Mouse (Mus musculus) adrenal gland, postnatal 4 days (tissue): ENCODE measurements around the gene Slc35e3. TPM values are rescaled to one million over a fixed set of nuclear protein-coding genes. Genes with fewer than 3 reads are reported as not detected.
"Not testable (repeated sequence)": the region's sequence is repeated elsewhere in the genome, so short reads cannot be mapped to it uniquely, and the experiment has no call there.

Experiments
- DNase-seq, 2 experiments: peaks; one replicate each; pipeline ENCODE4 v3.0.0; 2021 to 2022; ENCODE audit warnings: low spot score in 2 of 2, mixed read lengths in 2 of 2
- total RNA-seq, 2 experiments: library from RNA; stranded (reverse); gene quantifications; 2 replicates each; pipeline ENCODE4 v1.2.3; 2021

Gene Slc35e3
- total RNA-seq, 2 experiments from 2014 or later: 15.2 TPM

DNA sequence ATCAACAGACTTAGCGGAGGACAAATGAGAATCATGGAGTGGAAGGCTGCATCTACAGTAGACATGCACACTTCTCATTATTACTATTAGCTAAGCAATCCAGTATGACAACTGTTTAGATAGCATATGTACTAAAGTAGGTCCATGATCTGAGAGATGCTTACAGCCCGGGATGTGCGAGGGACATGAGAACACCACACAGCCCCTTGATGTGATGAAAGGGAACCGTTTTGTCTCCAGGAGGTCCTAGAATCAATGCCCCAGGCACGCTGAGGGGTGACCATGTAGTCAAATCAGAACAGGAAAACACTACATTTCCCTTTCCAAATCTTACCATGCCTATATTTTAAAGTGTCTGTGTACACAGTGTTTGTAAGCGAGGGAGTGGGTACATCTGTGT lies 5.6 kb upstream of the Slc35e3 start:
- DNase-seq: no peak

GRCm38 (mm10) chr10:117751282-117751610 lies 5.1 kb upstream of the Slc35e3 start:
- no peak for DNase-seq

DNA sequence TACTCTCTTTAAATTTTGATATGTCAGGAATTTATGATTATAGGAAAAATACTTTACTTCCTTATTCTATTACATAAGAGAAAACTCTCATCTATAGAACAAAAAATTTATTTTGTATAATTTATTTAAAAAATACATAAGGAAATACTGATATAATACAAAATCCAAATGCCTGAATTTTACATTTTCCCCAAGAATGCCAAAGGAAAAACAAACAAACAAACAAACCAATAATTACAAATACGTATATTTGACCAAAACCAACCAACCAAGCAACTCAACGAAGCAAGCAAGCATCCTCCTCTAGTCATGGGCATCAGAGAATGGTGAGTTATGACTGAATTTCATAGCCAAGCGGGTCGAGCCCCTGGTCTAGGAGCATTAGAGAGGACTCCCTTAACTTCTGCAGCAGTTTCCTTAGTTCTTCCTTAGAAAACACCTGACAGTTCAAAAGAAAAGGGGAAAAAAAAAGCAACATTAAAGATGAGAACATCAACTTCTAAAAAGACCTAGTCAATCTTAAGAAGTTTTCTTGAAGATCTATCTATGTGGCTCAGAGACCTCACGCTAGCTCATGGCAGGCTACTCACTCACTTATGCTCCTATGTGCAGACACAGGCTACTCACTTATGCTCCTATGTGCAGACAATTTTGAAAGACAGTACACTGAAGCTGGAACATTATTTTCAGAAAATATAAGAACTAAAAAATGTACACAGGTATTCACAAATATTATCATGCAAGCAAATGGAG lies 4.5 kb upstream of the Slc35e3 start:
- DNase-seq: no peak

- no peak for DNase-seq
Observed at GRCm38 (mm10) chr10:117749787-117750343, 3.7 kb upstream of the Slc35e3 start.

DNA sequence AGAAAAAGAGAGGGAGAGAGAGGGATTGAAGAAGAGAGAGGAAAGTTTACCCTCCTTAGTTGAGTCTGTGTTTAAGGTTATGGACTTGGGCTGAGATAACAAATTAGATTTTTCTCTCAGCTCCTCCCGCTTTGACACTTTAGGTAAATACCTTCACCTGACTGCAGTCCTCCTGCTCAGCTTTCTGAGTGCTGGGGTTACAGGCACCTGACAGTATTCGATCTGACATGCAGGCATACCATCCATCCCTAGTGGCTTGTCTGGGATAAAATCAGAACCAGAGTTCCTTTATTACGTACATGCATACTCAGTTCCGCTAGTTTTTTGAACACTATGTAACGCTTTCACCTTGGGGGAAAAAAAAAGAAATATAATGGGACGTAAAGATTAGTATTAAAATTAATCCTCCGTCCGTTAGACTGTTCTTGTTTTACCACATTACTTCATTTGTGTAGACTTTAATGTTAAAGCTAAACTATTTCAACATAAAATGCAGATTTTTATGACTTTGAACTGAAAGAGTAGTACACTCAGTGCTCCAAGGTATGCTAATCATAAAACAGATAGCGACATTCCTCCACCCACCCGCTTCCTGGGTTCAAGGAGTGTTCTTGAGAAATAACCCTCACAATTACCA lies 3.0 kb upstream of the Slc35e3 start:
- no peak for DNase-seq

DNA sequence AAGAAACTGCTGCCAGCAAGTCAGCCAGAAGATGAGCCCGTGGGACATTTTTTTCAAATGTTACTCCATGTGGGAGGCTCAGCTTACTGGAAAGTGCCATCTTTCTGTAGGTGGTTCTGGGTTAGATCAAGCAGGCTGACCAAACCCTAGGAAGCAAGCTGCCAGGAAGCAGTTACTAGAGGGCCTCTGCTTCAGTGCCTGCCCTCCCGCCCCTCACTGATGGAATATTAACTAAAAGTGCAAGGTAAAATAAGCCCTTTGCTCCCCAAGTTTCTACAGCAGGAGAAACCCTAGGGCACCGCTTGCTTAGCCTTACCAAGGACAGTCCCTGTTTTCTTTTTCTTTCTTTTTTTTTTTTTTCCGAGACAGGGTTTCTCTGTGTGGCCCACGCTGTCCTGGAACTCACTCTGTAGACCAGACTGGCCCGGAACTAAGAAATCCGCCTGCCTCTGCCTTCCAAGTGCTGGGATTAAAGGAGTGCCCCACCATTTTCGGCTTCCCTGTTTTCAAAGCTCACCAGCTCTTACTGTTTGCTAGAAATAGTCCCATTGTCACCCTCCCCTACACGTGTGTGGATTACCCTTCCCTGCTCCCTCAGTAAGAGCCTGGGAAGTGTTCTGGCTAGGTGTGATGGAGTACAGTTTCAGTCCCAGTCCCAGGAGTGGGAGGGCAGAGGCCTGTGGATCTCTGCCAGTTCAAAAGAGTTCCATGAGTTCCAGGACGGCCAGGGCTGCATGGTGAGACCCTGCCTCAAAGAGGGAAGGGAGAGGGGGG lies 2.3 kb upstream of the Slc35e3 start:
- no peak for DNase-seq

GRCm38 (mm10) chr10:117747711-117748110 lies 1.5 kb upstream of the Slc35e3 start:
- no peak for DNase-seq

- not testable (repeated sequence) for DNase-seq
Observed at GRCm38 (mm10) chr10:117745570-117746296, 432 bp downstream of the Slc35e3 start.

DNA sequence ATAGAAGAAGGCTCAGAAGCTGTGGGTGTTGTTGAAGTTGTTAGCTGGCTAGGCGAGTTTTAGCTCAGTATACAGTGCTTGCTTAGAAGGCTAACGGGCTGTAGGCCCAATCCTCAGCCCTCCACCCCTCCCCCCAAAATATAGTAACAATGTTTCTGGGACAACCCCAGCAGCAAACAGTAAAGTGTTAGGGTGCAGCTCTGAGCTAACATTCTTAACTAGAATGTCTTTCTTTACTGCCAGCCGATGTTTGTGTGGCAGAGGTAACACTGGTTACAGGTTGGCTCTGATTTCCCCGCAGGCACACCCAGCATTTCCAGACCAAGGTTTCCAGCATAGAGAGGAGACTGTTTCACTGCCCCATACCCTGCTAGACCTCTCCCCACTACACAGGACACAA lies 2.2 kb downstream of the Slc35e3 start:
- no peak for DNase-seq

DNA sequence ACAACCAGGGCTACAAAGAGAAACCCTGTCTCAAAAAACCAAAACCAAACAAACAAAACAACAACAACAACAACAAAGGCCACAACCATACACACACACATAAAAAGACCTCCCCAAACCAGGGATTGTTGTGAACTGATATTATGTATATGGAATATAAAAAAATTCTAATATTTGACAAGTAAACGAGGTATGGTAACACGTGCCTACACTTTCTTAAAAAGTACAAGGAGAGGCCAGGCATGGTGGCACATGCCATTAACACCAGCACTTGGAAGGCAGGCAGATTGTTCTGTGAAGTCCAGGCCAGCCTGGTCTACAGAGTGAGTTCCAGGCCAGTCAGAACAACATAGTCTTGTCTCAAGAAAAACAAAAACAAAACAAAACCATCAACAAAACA lies 3.0 kb downstream of the Slc35e3 start:
- no peak for DNase-seq

DNA sequence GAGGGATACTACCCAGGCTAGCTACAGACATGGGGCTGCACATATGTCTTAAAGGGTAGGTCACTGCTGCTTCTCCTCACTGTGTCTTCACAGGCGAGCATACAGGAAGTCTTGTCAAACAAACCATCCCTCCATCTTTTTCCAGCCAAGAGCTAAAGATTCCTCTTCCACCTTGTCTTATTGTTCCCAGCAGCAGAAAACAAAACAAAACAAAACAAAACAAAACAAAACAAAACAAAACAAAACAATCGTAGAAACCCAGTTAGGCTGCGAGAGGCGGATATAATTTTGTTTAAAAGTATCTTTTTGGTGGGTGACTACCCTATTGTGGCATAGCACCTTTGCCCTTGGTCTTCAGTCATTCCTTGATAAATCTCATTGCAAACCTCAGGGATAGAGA lies 3.5 kb downstream of the Slc35e3 start:
- no peak for DNase-seq

DNA sequence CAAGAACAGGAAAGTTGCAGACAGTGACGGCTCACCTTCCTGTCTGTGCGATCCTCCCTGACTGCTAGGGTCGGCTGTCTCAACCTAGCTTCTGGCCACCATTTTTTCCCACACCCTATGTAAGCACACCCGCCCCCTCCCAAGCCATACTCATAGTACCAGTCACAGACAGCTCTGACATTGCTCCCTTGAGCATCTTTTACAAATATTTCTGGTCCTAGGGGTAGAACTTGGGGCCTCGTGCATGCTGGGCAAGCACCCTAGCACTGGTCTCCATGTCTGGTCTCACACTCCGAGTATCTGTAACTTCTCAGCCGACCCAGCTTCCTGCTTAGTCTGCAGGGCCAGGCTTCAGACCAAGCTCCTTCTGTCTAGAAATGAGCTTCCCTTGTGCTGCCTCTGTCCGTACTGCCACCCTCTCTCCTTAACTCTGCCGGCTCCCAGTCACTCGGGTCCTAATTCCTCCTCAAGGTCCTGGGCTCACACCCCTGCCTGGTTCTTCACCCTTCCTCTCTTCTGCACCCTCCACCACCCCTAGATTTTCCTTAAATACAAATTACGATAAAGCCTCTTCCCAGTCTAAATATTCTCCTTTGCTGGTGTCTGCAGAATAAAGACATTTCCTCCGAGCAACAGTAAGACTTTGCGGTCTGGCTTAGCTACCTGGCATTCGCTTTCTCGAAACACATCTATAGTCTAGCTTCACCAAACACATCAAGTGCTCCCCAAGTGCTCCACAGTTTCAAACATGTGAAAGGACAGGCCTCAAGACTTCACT lies 4.3 kb downstream of the Slc35e3 start:
- no peak for DNase-seq

DNA sequence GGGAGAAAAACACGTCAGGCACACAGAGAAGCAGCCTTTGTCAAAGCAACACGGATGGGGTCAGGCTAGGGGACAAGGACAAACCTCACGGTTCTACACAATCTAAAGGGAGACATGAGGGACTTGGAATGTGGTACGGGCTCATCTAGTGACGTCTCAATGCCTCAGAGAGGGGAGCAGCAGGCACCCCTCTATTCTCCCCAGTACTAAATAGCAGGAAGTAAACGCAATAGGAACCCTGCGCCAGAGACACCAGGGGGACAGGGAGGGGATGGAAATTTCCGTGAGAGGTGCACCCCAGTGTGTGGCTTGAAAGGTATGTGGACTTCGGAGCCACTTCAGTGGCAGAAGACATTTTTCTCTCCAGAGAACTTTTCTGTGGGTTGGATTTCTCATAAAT lies 5.2 kb downstream of the Slc35e3 start:
- no peak for DNase-seq

DNA sequence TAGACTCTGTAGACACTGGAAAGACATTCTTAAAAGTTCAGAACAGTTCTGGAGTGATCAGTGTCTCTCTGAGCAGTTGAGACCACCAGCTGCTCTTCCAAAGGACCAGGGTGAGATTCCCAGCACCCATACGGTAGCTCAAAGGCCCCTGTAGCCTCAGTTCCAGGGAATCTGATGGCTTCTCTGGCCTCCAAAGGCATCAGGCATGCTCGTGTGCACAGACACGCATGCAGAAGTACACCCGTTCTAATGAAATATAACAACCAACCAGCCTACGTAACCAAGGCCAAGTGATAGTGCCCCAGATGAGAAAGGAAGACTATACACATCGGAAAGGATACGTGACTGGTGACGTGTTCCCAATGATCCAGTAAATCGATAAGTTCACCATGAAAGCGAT lies 6.0 kb downstream of the Slc35e3 start:
- DNase-seq: no peak

GRCm38 (mm10) chr10:117739648-117739948 lies 6.6 kb downstream of the Slc35e3 start:
- no peak for DNase-seq

DNA sequence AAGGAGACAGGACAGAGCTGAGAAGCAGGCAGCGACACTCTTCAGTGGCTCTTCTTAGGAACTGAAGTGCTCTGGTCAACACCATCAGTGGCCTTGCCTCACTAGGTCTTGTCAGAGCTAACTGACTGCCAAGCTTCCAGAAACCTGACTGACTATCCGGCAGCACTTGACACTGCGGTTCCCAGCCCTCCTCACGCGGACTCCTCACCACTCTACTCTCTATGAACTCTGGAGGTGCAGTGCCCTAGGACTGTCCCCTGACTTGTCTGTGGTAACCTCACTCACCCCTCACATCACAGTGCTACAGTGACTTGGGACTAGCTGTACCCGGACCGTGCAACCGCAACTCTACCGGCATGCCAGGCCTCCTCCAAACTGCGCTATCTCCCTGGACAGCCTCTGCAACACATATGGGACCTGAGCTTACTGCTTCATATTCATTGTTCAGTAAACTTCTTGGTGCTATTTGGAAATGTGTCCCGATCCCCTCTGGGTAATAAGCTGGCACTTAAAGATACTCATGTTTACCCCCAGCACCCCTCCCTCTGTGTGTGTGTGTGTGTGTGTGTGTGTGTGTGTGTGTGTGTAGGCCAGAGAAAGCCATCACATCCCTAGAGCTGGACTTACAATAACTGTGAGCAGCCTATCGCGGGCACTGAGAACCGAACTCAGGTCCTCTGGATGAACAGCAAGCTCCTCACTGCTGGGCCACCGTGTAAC lies 7.1 kb downstream of the Slc35e3 start:
- DNase-seq: no peak

GRCm38 (mm10) chr10:117738140-117738921 lies 7.8 kb downstream of the Slc35e3 start:
- no peak for DNase-seq

GRCm38 (mm10) chr10:117737498-117737897 lies 8.7 kb downstream of the Slc35e3 start:
- DNase-seq: not testable (repeated sequence)

- no peak for DNase-seq
Observed at GRCm38 (mm10) chr10:117737075-117737474, 9.1 kb downstream of the Slc35e3 start.
